In the genomic region with DNA sequence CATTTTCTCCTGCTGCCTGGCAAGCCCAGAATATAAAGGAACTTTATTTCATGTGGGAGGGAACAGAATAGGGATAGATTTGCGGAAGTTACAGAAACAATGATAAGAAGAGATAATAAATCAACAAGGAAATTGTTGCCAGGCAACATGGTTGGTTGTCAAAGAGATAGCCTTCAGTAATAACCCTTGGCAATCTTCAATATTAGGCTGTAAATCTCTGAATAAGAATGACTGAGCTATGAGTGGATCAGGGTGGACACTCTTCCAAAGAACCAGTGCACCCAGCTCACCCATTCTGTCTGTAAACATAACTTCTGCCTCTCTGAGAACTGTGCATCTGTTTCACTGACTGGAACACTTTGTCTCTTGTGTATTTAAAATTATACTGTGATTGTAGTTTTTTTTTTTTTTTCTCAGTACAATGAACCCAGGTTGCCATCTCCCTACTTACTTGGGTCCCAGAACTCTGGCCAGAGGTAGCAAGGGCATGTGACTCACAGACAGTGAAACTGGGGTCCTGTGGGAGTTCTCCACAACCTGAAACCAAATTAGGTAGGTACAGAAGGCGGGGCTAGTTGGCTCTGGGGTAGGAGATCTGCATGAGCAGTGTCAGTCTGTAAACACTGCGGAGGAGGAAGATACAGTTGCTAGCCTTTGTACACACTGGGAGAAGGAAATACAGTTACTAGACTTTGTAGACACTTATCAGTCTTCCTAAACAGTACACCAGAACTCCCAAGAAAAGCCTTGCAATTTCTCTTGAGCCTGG, we compare ENCODE assay signal across 1 mouse cellular context.
A peak's percentile ranks its signal among the peaks of the same experiment; 100 is the strongest.
TF ChIP-seq lines count a peak whose summit lies in the region.

No protein-coding gene starts in this region.

TF ChIP-seq in CH12.LX, 34 proteins besides CTCF, POLR2A, EP300 and RAD21:
- TF ChIP-seq USF2 (conservative IDR thresholded peaks at IDR 0.05; ENCODE audit: low read depth, low read length) (0 out of 2 replicates have a peak, but pooled peaks have one; percentile 9), BHLHE40 (IDR thresholded peaks at IDR 0.05; ENCODE audit: low read depth, low read length) (peak; percentile 64), MAX (IDR thresholded peaks at IDR 0.05; ENCODE audit: low read length) (peak; percentile 26; the same call in 1 of the 2 replicates), MEF2A (IDR thresholded peaks at IDR 0.05; ENCODE audit: borderline replicate concordance, low read depth, low read length) (peak; percentile 51; the same call in 1 of the 2 replicates), MYC (IDR thresholded peaks at IDR 0.05; ENCODE audit: low read depth, low read length) (no peak), TBP (conservative IDR thresholded peaks at IDR 0.05; ENCODE audit: low read depth, low read length) (no peak), SMC3 (IDR thresholded peaks at IDR 0.05; ENCODE audit: low read depth, low read length) (no peak), ZNF384 (IDR thresholded peaks at IDR 0.05; ENCODE audit: low read depth, low read length) (peak; percentile 38; the same call in 1 of the 2 replicates), ZC3H11A (IDR thresholded peaks at IDR 0.05; ENCODE audit: low read depth, low read length) (no peak)
